Mouse (Mus musculus) left cerebral cortex, postnatal 10 days (tissue): ENCODE results near the gene Rnf34. TPM values are rescaled to one million over a fixed set of nuclear protein-coding genes. Genes with fewer than 3 reads are reported as not detected.

Experiments used
- total RNA-seq, 2 experiments: library from RNA; stranded (reverse); gene quantifications; 2 replicates each; pipeline ENCODE4 v1.2.3; 2021

Gene Rnf34
- total RNA-seq, 2 experiments from 2014 or later: 40.0 to 46.5 TPM

Other genes starting within 250 kb of the Rnf34 start
- 10 to 100 TPM; 25.9 to 33.0 TPM for gene Ift81, start 235.5 kb upstream of the Rnf34 start, total RNA-seq
- gene P2rx7, start 206.1 kb upstream of the Rnf34 start, total RNA-seq: 1 to 10 TPM; 6.3 to 6.5 TPM
- gene P2rx4, start 142.5 kb upstream of the Rnf34 start, total RNA-seq: 1 to 10 TPM; 7.7 to 9.4 TPM
- gene Camkk2, start 70.6 kb upstream of the Rnf34 start, total RNA-seq: 100 to 1,000 TPM; 182 to 192 TPM
- 100 to 1,000 TPM; 307 to 314 TPM for gene Anapc5, start 28.7 kb upstream of the Rnf34 start, total RNA-seq
- 10 to 100 TPM; 48.9 to 51.1 TPM for gene Kdm2b, start 139.8 kb downstream of the Rnf34 start, total RNA-seq
- 10 to 100 TPM in 1 of 2 experiments, 1 to 10 TPM in 1; 9.0 to 10.1 TPM for gene Orai1, start 165.0 kb downstream of the Rnf34 start, total RNA-seq
- gene Morn3, start 197.0 kb downstream of the Rnf34 start, total RNA-seq: not detected
- 10 to 100 TPM; 19.5 to 23.2 TPM for gene Tmem120b, start 218.4 kb downstream of the Rnf34 start, total RNA-seq